Mouse (Mus musculus): ENCODE results near the gene Zfp672. TPM values are rescaled to one million over a fixed set of nuclear protein-coding genes. Genes with fewer than 3 reads are reported as not detected.
A peak's percentile ranks its signal among the peaks of the same experiment; 100 is the strongest.
"Not testable (repeated sequence)": the region's sequence is repeated elsewhere in the genome, so short reads cannot be mapped to it uniquely, and the experiment has no call there.

Gene Zfp672
- polyA plus RNA-seq, 1 experiment from 2014 or later, result 44.4 TPM

GRCm38 (mm10) chr11:58307411-58308080 lies 22.6 kb downstream of the Zfp672 start:
- H3K4me1 ChIP-seq (ENCODE audit: insufficient read depth), result peaks cover 17% of the 10 kb centered on the region
- DNase-seq (peak; percentile 62), ATAC-seq (peak; percentile 50)
- H3K27me3 ChIP-seq (ENCODE audit: insufficient read depth, low read length), result no peaks in the 10 kb centered on the region
- peaks cover 4% of the 10 kb centered on the region; the same call in 1 of the 2 replicates for H3K36me3 ChIP-seq (replicated peaks; ENCODE audit: insufficient read depth, low read length)
- peak overlapping the region; percentile 37 for H3K27ac ChIP-seq (ENCODE audit: low read depth)
- 3% methylated on average over 42 of the region's 42 CpGs for WGBS (ENCODE audit: insufficient replicate concordance)
- H3K4me2 ChIP-seq (ENCODE audit: low read depth, low read length), result peak overlapping the region; percentile 93
- H3K9ac ChIP-seq (replicated peaks), result peak overlapping the region; percentile 65
- no peaks in the 10 kb centered on the region for H3K9me3 ChIP-seq (ENCODE audit: low read length)
- H3K4me3 ChIP-seq (ENCODE audit: low read depth, low read length), result peak overlapping the region; percentile 55
- no peak for TF ChIP-seq EP300 (IDR thresholded peaks at IDR 0.05; ENCODE audit: low read depth)
- peak; percentile 54 for TF ChIP-seq CTCF (IDR thresholded peaks at IDR 0.05; ENCODE audit: low read depth)

- Histone ChIP-seq H3K9ac (replicated peaks) (peak within 1 kb of the TSS; percentile 65), H3K4me1 (ENCODE audit: insufficient read depth) (peaks cover 17% of the 10 kb centered on the region), H3K36me3 (replicated peaks; ENCODE audit: insufficient read depth, low read length) (peaks cover 4% of the 10 kb centered on the region; the same call in 1 of the 2 replicates), H3K27ac (ENCODE audit: low read depth) (peak within 1 kb of the TSS; percentile 37), H3K4me2 (ENCODE audit: low read depth, low read length) (peak within 1 kb of the TSS; percentile 93), H3K4me3 (ENCODE audit: low read depth, low read length) (peak within 1 kb of the TSS; percentile 55), H3K9me3 (ENCODE audit: low read length) (no peaks in the 10 kb centered on the region), H3K27me3 (ENCODE audit: insufficient read depth, low read length) (no peaks in the 10 kb centered on the region)
- DNase-seq (peak; percentile 93), ATAC-seq (peak; percentile 66)
- no peak for TF ChIP-seq CTCF (IDR thresholded peaks at IDR 0.05; ENCODE audit: low read depth)
- no peak for TF ChIP-seq EP300 (IDR thresholded peaks at IDR 0.05; ENCODE audit: low read depth)
- WGBS (ENCODE audit: insufficient replicate concordance), result under 1% methylated on average over 34 of the region's 34 CpGs
Measured at GRCm38 (mm10) chr11:58306860-58307308, 23.3 kb downstream of the Zfp672 start, which contains the start of gene Zfp692. Gene Zfp692, plus strand, starts transcription at chr11:58307069.

- H3K4me1 ChIP-seq (ENCODE audit: insufficient read depth), result peaks cover 21% of the 10 kb centered on the region
- not testable (repeated sequence) for H3K4me2 ChIP-seq (ENCODE audit: low read depth, low read length); H3K27me3 ChIP-seq (ENCODE audit: insufficient read depth, low read length); H3K4me3 ChIP-seq (ENCODE audit: low read depth, low read length); H3K9ac ChIP-seq (replicated peaks); H3K9me3 ChIP-seq (ENCODE audit: low read length); H3K36me3 ChIP-seq (replicated peaks; ENCODE audit: insufficient read depth, low read length); DNase-seq; ATAC-seq
- H3K27ac ChIP-seq (ENCODE audit: low read depth), result 0 out of 2 replicates have a peak overlapping the region, but pooled peaks have one; percentile 19
- WGBS (ENCODE audit: insufficient replicate concordance), result 88% methylated on average over 8 of the region's 8 CpGs
Measured at GRCm38 (mm10) chr11:58305299-58305698, 24.8 kb downstream of the Zfp672 start.

DNA sequence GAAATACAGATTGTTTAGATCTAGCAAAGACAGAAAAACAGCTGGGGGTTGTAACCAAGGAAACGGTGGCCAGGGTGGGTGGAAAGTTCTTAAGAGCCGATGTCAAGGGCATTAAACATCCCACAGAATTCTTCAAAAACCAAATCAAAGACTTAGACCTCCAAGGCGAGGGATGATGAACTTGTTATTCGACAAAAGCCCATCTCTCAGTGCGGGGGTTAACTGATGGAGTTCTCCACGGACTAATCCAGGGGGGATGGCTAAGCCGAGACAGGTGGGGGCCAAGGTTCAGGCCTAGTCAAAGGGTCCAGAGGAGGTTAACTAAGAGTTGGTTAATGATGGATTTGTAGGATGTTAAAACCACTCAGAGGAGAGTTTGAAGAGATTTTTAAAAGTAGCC lies 26.5 kb downstream of the Zfp672 start:
- no peak overlapping the region for H3K9ac ChIP-seq (replicated peaks)
- DNase-seq, result no peak
- 44% methylated on average over 7 of the region's 7 CpGs for WGBS (ENCODE audit: insufficient replicate concordance)
- no peaks in the 10 kb centered on the region for H3K27me3 ChIP-seq (ENCODE audit: insufficient read depth, low read length)
- H3K27ac ChIP-seq (ENCODE audit: low read depth), result no peak overlapping the region
- no peak overlapping the region for H3K4me3 ChIP-seq (ENCODE audit: low read depth, low read length)
- ATAC-seq, result no peak
- peaks cover 21% of the 10 kb centered on the region for H3K4me1 ChIP-seq (ENCODE audit: insufficient read depth)
- peak overlapping the region; percentile 45 for H3K4me2 ChIP-seq (ENCODE audit: low read depth, low read length)
- no peaks in the 10 kb centered on the region for H3K9me3 ChIP-seq (ENCODE audit: low read length)
- no peaks in the 10 kb centered on the region for H3K36me3 ChIP-seq (replicated peaks; ENCODE audit: insufficient read depth, low read length)
- TF ChIP-seq EP300 (IDR thresholded peaks at IDR 0.05; ENCODE audit: low read depth), result no peak
- no peak for TF ChIP-seq CTCF (IDR thresholded peaks at IDR 0.05; ENCODE audit: low read depth)

DNA sequence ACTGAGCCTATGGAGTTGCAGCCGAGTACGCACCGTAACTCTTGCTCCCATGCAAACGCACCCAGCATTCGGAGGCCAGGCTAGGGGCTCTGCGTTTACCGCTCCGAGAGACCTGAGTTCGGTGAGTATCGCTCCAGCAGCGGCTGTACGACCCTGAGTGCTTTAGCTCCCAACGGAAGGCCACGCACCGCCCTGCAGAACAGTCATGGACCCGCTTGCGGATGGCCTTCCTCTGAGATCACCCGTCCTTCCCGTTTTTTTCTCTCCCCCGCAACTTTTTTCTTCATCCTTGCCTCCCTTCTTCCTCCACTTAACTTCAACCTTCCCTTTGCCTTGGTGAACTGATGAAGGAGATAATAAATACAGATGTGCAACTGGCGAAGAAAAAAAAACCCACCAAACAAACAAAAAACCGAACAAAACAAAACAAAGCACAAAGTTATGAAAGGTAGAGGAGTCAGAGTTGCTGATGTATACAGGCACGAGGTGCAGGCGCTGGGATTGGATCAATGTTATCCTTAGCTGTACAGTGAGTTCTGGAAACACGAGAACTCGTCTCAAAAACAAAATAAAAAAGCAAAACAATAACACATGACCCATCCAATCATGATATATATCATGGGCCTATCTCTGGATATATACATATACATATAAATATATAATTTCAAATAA lies 27.2 kb downstream of the Zfp672 start:
- WGBS (ENCODE audit: insufficient replicate concordance), result 1% methylated on average over 26 of the region's 26 CpGs
- TF ChIP-seq EP300 (IDR thresholded peaks at IDR 0.05; ENCODE audit: low read depth) (no peak), CTCF (IDR thresholded peaks at IDR 0.05; ENCODE audit: low read depth) (no peak)
- peak overlapping the region; percentile 91 for H3K27ac ChIP-seq (ENCODE audit: low read depth)
- H3K9ac ChIP-seq (replicated peaks), result peak overlapping the region; percentile 75
- ATAC-seq (peak; percentile 29; the same call in 1 of the 2 replicates), DNase-seq (no peak)
- peak overlapping the region; percentile 74 for H3K4me3 ChIP-seq (ENCODE audit: low read depth, low read length)
- H3K27me3 ChIP-seq (ENCODE audit: insufficient read depth, low read length), result no peaks in the 10 kb centered on the region
- no peaks in the 10 kb centered on the region for H3K9me3 ChIP-seq (ENCODE audit: low read length)
- no peaks in the 10 kb centered on the region for H3K36me3 ChIP-seq (replicated peaks; ENCODE audit: insufficient read depth, low read length)
- H3K4me2 ChIP-seq (ENCODE audit: low read depth, low read length), result peak overlapping the region; percentile 84
- peaks cover 21% of the 10 kb centered on the region for H3K4me1 ChIP-seq (ENCODE audit: insufficient read depth)
